Comparison of ENCODE assay signal across 26 mouse cellular contexts in the genomic region with DNA sequence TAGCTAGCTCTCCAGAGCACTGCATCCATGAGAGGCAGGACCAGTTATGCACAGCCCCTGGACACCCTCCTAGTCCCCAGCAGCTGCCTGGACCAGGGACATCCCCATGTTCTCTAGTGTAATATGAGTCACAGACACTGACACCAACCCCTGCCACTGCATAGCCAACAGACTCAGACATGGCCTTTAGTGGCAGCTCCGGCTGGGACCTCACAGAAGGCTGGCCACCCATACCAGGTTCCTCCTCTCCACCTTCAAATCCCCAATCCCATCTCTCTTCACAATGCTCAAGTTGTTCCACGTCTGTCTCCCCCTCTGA. TPM values are rescaled to one million over a fixed set of nuclear protein-coding genes. Genes with fewer than 3 reads are reported as not detected.
DNase-seq lines count a peak whose midpoint lies in the region; ATAC-seq and TF ChIP-seq lines count a peak whose summit lies in the region.
"Had no signal": no experiment of that assay in that cellular context is flagged by ENCODE, and none has a peak within 500 bp of the region (broad histone marks: within the 10 kb centered on the region; RNA-seq: fewer than 3 reads in every experiment).

No protein-coding gene starts in this region.

- no peak overlapping the region for H3K4me2 ChIP-seq in embryonic facial prominence, embryonic 13.5 days
- H3K4me2 ChIP-seq in limb, embryonic 15.5 days: no peak overlapping the region
- H3K4me2 ChIP-seq: forebrain, embryonic 13.5 days; intestine, embryonic 15.5 days; liver, embryonic 13.5 days had no signal

- H3K36me3 ChIP-seq in embryonic facial prominence, embryonic 13.5 days: peaks cover 17% of the 10 kb centered on the region
- H3K36me3 ChIP-seq in embryonic facial prominence, embryonic 10.5 days (replicated peaks): peaks cover 21% of the 10 kb centered on the region
- H3K36me3 ChIP-seq in limb, embryonic 15.5 days: peaks cover 4% of the 10 kb centered on the region
- H3K36me3 ChIP-seq in limb, embryonic 10.5 days: 0 out of 2 replicates have a peak, but pooled peaks cover 5% of the 10 kb centered on the region
- no peaks in the 10 kb centered on the region for H3K36me3 ChIP-seq in testis, adult 2 months (ENCODE audit: control insufficient read depth, insufficient read depth, low read length)
- H3K36me3 ChIP-seq: intestine, embryonic 15.5 days; liver, embryonic 13.5 days had no signal

- no peak for DNase-seq in embryonic facial prominence, embryonic 10.5 days (ENCODE audit: low spot score)
- DNase-seq in limb, embryonic 10.5 days (ENCODE audit: low spot score): no peak
- DNase-seq in testis, postnatal 10 days (ENCODE audit: low spot score): no peak
- DNase-seq in cerebellum, adult 18-20 months: no peak
- DNase-seq: cerebellum, adult 11-12 months; cerebellum, postnatal 14 days; heart, postnatal 14 days; kidney, adult 2 months; kidney, postnatal 36 days; liver, embryonic 13.5 days; lung, adult 18-20 months; lung, postnatal 4 days; right cerebral cortex, postnatal 25 days had no signal

- H3K27me3 ChIP-seq in embryonic facial prominence, embryonic 13.5 days: no peaks in the 10 kb centered on the region
- no peaks in the 10 kb centered on the region for H3K27me3 ChIP-seq in embryonic facial prominence, embryonic 10.5 days (replicated peaks; ENCODE audit: low read depth, poor library complexity, severe bottlenecking)
- H3K27me3 ChIP-seq in limb, embryonic 15.5 days: no peaks in the 10 kb centered on the region
- no peaks in the 10 kb centered on the region for H3K27me3 ChIP-seq in limb, embryonic 10.5 days (ENCODE audit: low read depth, poor library complexity, severe bottlenecking)
- H3K27me3 ChIP-seq in testis, adult 2 months (ENCODE audit: control insufficient read depth, insufficient read depth, low read length): no peaks in the 10 kb centered on the region
- H3K27me3 ChIP-seq: forebrain, embryonic 13.5 days; intestine, embryonic 15.5 days; liver, embryonic 13.5 days; Patski had no signal

- no peak overlapping the region for H3K4me3 ChIP-seq in embryonic facial prominence, embryonic 13.5 days
- H3K4me3 ChIP-seq in embryonic facial prominence, embryonic 10.5 days: no peak overlapping the region
- no peak overlapping the region for H3K4me3 ChIP-seq in limb, embryonic 15.5 days
- no peak overlapping the region for H3K4me3 ChIP-seq in limb, embryonic 10.5 days
- peak overlapping the region; percentile 42 for H3K4me3 ChIP-seq in testis, adult 2 months (ENCODE audit: control insufficient read depth, low read depth, low read length)
- H3K4me3 ChIP-seq: forebrain, embryonic 13.5 days; intestine, embryonic 15.5 days; layer of hippocampus, adult 2 months; liver, embryonic 13.5 days had no signal

- 76% methylated on average over 2 of the region's 2 CpGs for WGBS in embryonic facial prominence, embryonic 13.5 days
- WGBS in embryonic facial prominence, embryonic 10.5 days: 82% methylated on average over 2 of the region's 2 CpGs
- WGBS in limb, embryonic 15.5 days: 89% methylated on average over 2 of the region's 2 CpGs
- 87% methylated on average over 2 of the region's 2 CpGs for WGBS in limb, embryonic 10.5 days

- TF ChIP-seq POLR2A in testis, adult 2 months (IDR thresholded peaks at IDR 0.05; ENCODE audit: control insufficient read depth, low read depth, low read length): no peak

- H3K4me1 ChIP-seq in embryonic facial prominence, embryonic 13.5 days: no peaks in the 10 kb centered on the region
- H3K4me1 ChIP-seq in embryonic facial prominence, embryonic 10.5 days: peaks cover 11% of the 10 kb centered on the region
- no peaks in the 10 kb centered on the region for H3K4me1 ChIP-seq in limb, embryonic 15.5 days
- H3K4me1 ChIP-seq in limb, embryonic 10.5 days: peaks cover 4% of the 10 kb centered on the region; the same call in 1 of the 2 replicates
- H3K4me1 ChIP-seq in testis, adult 2 months (ENCODE audit: control insufficient read depth, insufficient read depth, low read length): peaks cover 10% of the 10 kb centered on the region
- H3K4me1 ChIP-seq: forebrain, embryonic 13.5 days; intestine, embryonic 15.5 days; liver, embryonic 13.5 days had no signal

- 0 out of 2 replicates have a peak, but pooled peaks have one; percentile 32 for ATAC-seq in embryonic facial prominence, embryonic 13.5 days (ENCODE audit: insufficient number of reproducible peaks, insufficient read depth, low FRiP score, low TSS enrichment, low read depth)
- ATAC-seq in limb, embryonic 15.5 days (ENCODE audit: insufficient number of reproducible peaks, low FRiP score, low TSS enrichment, low read depth): 0 out of 2 replicates have a peak, but pooled peaks have one; percentile 22
- ATAC-seq: forebrain, embryonic 13.5 days; hindbrain, postnatal 0 days; intestine, embryonic 15.5 days; lung, postnatal 0 days; Patski had no signal

- H3K9ac ChIP-seq in embryonic facial prominence, embryonic 13.5 days: no peak overlapping the region
- no peak overlapping the region for H3K9ac ChIP-seq in limb, embryonic 15.5 days
- H3K9ac ChIP-seq: forebrain, embryonic 13.5 days; intestine, embryonic 15.5 days; liver, embryonic 13.5 days had no signal

- no peak overlapping the region for H3K27ac ChIP-seq in embryonic facial prominence, embryonic 13.5 days
- no peak overlapping the region for H3K27ac ChIP-seq in embryonic facial prominence, embryonic 10.5 days (replicated peaks)
- no peak overlapping the region for H3K27ac ChIP-seq in limb, embryonic 15.5 days
- H3K27ac ChIP-seq in limb, embryonic 10.5 days: no peak overlapping the region
- peak overlapping the region; percentile 50 for H3K27ac ChIP-seq in testis, adult 2 months (ENCODE audit: control insufficient read depth, insufficient read depth, low read depth, low read length)
- H3K27ac ChIP-seq: forebrain, embryonic 13.5 days; hindbrain, postnatal 0 days; intestine, embryonic 15.5 days; layer of hippocampus, adult 2 months; liver, embryonic 13.5 days had no signal

- H3K9me3 ChIP-seq in embryonic facial prominence, embryonic 13.5 days: no peaks in the 10 kb centered on the region
- H3K9me3 ChIP-seq in embryonic facial prominence, embryonic 10.5 days: no peaks in the 10 kb centered on the region
- no peaks in the 10 kb centered on the region for H3K9me3 ChIP-seq in limb, embryonic 15.5 days
- H3K9me3 ChIP-seq in limb, embryonic 10.5 days (replicated peaks): no peaks in the 10 kb centered on the region
- H3K9me3 ChIP-seq: forebrain, embryonic 13.5 days; intestine, embryonic 15.5 days; liver, embryonic 13.5 days had no signal

- no peak for TF ChIP-seq CTCF in testis, adult 2 months (IDR thresholded peaks at IDR 0.05; ENCODE audit: control insufficient read depth, insufficient read depth, insufficient replicate concordance, low read depth, low read length)

RNA-seq across cellular contexts. Expression of a gene that starts 7.2 kb away (rescaled TPM):
- polyA plus RNA-seq in embryonic facial prominence, embryonic 13.5 days (2015; fragmentation: Nextera tagmentation; extraction: Ambion mirVana): 0.29 TPM in 1 of 2 replicates, not detected in the other
- 0.07 TPM in 1 of 2 replicates, not detected in the other for polyA plus RNA-seq in embryonic facial prominence, embryonic 10.5 days (2016; fragmentation: Nextera tagmentation; extraction: Ambion mirVana)
- 0.08 TPM in 1 of 2 replicates, not detected in the other for polyA plus RNA-seq in limb, embryonic 15.5 days (2015; fragmentation: Nextera tagmentation; extraction: Ambion mirVana)
- polyA plus RNA-seq in limb, embryonic 10.5 days (2016; fragmentation: Nextera tagmentation; extraction: Ambion mirVana): not detected in 2 replicates
- polyA plus RNA-seq in testis, adult 2 months (2012; rRNA removed): 219 and 252 TPM in 2 replicates
- polyA plus RNA-seq: cortical plate, adult 2 months; heart, embryonic 14.5 days; hindbrain, embryonic 11.5 days; intestine, embryonic 15.5 days; liver, embryonic 13.5 days; Patski; spleen, adult 2 months had no signal

RNA-seq across cellular contexts. Expression of a gene that starts 35.8 kb away (rescaled TPM):
- 187 and 192 TPM in 2 replicates for polyA plus RNA-seq in embryonic facial prominence, embryonic 13.5 days (2015; fragmentation: Nextera tagmentation; extraction: Ambion mirVana)
- polyA plus RNA-seq in embryonic facial prominence, embryonic 10.5 days (2016; fragmentation: Nextera tagmentation; extraction: Ambion mirVana): 169 and 171 TPM in 2 replicates
- polyA plus RNA-seq in limb, embryonic 15.5 days (2015; fragmentation: Nextera tagmentation; extraction: Ambion mirVana): 171 and 181 TPM in 2 replicates
- 165 TPM in 2 replicates for polyA plus RNA-seq in limb, embryonic 10.5 days (2016; fragmentation: Nextera tagmentation; extraction: Ambion mirVana)
- 32.0 and 36.9 TPM in 2 replicates for polyA plus RNA-seq in testis, adult 2 months (2012; rRNA removed)

Comparison
In these comparisons a context has a peak if more than half of its experiments do, and no peak if none do; other contexts are left out.
1. RNA of a gene that starts 7.2 kb away (polyA plus RNA-seq): 219 to 252 TPM in testis, adult 2 months; 0.08 TPM in limb, embryonic 15.5 days, 0.07 TPM in embryonic facial prominence, embryonic 10.5 days, 0.29 TPM in embryonic facial prominence, embryonic 13.5 days and not detected in limb, embryonic 10.5 days; every median in the first group is over 100 times any median in the second.